Mouse (Mus musculus) heart, adult 8-10 months (tissue): ENCODE results near the gene Cngb1. TPM values are rescaled to one million over a fixed set of nuclear protein-coding genes. Genes with fewer than 3 reads are reported as not detected.

Experiments
- DNase-seq: peaks from one replicate; pipeline ENCODE4 v3.0.0; 2022; ENCODE audit warnings: low spot score
- total RNA-seq, 4 experiments: library from RNA; stranded (reverse); gene quantifications; 2 replicates each; pipeline ENCODE4 v1.2.4; 2022

Gene Cngb1
- total RNA-seq, 4 experiments from 2014 or later: 0.14 to 0.63 (median 0.52) TPM

- DNase-seq: no peak
These were observed 18.3 kb upstream of the Cngb1 start for GRCm38 (mm10) chr8:95324646-95325045.

- peak; percentile 45 for DNase-seq
These were observed 16.8 kb upstream of the Cngb1 start for GRCm38 (mm10) chr8:95323201-95323600.

GRCm38 (mm10) chr8:95320224-95321139 lies 14.1 kb upstream of the Cngb1 start:
- DNase-seq: no peak

- no peak for DNase-seq
These were observed 9.0 kb upstream of the Cngb1 start for GRCm38 (mm10) chr8:95315350-95315749.

- DNase-seq: no peak
These were observed 8.3 kb upstream of the Cngb1 start for GRCm38 (mm10) chr8:95314707-95315106.

GRCm38 (mm10) chr8:95313857-95314256 lies 7.5 kb upstream of the Cngb1 start:
- no peak for DNase-seq

- no peak for DNase-seq
These were observed 6.5 kb upstream of the Cngb1 start for GRCm38 (mm10) chr8:95312836-95313235.

- no peak for DNase-seq
These were observed 4.1 kb upstream of the Cngb1 start, which contains the start of gene Tepp for GRCm38 (mm10) chr8:95310342-95310970. Gene Tepp, plus strand, starts transcription at chr8:95310566.

- no peak for DNase-seq
These were observed 859 bp downstream of the Cngb1 start for GRCm38 (mm10) chr8:95305526-95305925.

GRCm38 (mm10) chr8:95302410-95302809 lies 4.0 kb downstream of the Cngb1 start:
- DNase-seq: peak; percentile 29

GRCm38 (mm10) chr8:95293891-95294290 lies 12.5 kb downstream of the Cngb1 start:
- DNase-seq: peak; percentile 63

GRCm38 (mm10) chr8:95293172-95293571 lies 13.2 kb downstream of the Cngb1 start:
- peak; percentile 95 for DNase-seq

- DNase-seq: no peak
These were observed 17.2 kb downstream of the Cngb1 start for GRCm38 (mm10) chr8:95289066-95289650.

- no peak for DNase-seq
These were observed 24.9 kb downstream of the Cngb1 start for GRCm38 (mm10) chr8:95281493-95281892.

GRCm38 (mm10) chr8:95272871-95273270 lies 33.5 kb downstream of the Cngb1 start:
- DNase-seq: no peak

GRCm38 (mm10) chr8:95271841-95272240 lies 34.5 kb downstream of the Cngb1 start:
- no peak for DNase-seq

- DNase-seq: no peak
These were observed 35.9 kb downstream of the Cngb1 start for GRCm38 (mm10) chr8:95270501-95270900.

- no peak for DNase-seq
These were observed 44.2 kb downstream of the Cngb1 start for GRCm38 (mm10) chr8:95262181-95262580.

GRCm38 (mm10) chr8:95255611-95256010 lies 50.8 kb downstream of the Cngb1 start:
- DNase-seq: no peak

GRCm38 (mm10) chr8:95254564-95255434 lies 51.6 kb downstream of the Cngb1 start:
- peak; percentile 98 for DNase-seq

GRCm38 (mm10) chr8:95252056-95252455 lies 54.3 kb downstream of the Cngb1 start:
- no peak for DNase-seq
